Mouse (Mus musculus) kidney, embryonic 14.5 days (tissue): ENCODE measurements at regions not wholly inside any gene's neighbourhood (a gene's known extent, or its start where the extent isn't known, plus 50 kb on each side); places are given as distances from the start of the nearest gene placed in this dataset.

Experiments
- ATAC-seq: fragments of 200-750 bp; cut with Nextera tagmentation; 2 replicates; pipeline ENCODE4 v1.8.0; 2017; ENCODE audit warnings: moderate number of reproducible peaks, mild to moderate bottlenecking, moderate TSS enrichment, moderate library complexity; ENCODE audit not compliant: low FRiP score, low TSS enrichment
- H3K27ac ChIP-seq: fragments of 300-500 bp; sonication (generic); 2 replicates; pipeline ENCODE4 v1.5.1; 2014; ENCODE audit warnings: low read depth, mild to moderate bottlenecking, low read length, moderate library complexity, mixed read lengths
- H3K27me3 ChIP-seq: fragments of 300-500 bp; sonication (generic); 2 replicates; pipeline ENCODE4 v1.6.1; 2014; ENCODE audit warnings: mild to moderate bottlenecking, low read length; ENCODE audit not compliant: control insufficient read depth, insufficient read depth
- H3K36me3 ChIP-seq: fragments of 300-500 bp; sonication (generic); 2 replicates; pipeline ENCODE4 v1.6.1; 2014; ENCODE audit warnings: low read length, mixed read lengths; ENCODE audit not compliant: control insufficient read depth, insufficient read depth
- H3K4me1 ChIP-seq: fragments of 300-500 bp; sonication (generic); 2 replicates; pipeline ENCODE4 v1.6.1; 2014; ENCODE audit warnings: low read length, mixed read lengths; ENCODE audit not compliant: control insufficient read depth, insufficient read depth
- H3K4me2 ChIP-seq: fragments of 300-500 bp; sonication (generic); replicated peaks from 2 replicates; pipeline ENCODE4 v1.6.1; 2014; ENCODE audit warnings: low read depth, mild to moderate bottlenecking, low read length
- H3K4me3 ChIP-seq: fragments of 300-500 bp; sonication (generic); 2 replicates; pipeline ENCODE4 v1.5.1; 2014; ENCODE audit warnings: mild to moderate bottlenecking, low read length
- H3K9ac ChIP-seq: fragments of 300-500 bp; sonication (generic); 2 replicates; pipeline ENCODE4 v1.6.1; 2014; ENCODE audit warnings: low read depth, mild to moderate bottlenecking, low read length, moderate library complexity
- H3K9me3 ChIP-seq: fragments of 300-500 bp; sonication (generic); 2 replicates; pipeline ENCODE4 v1.6.1; 2016; ENCODE audit warnings: low read length; ENCODE audit not compliant: control insufficient read depth
- WGBS: fragments of 180-500 bp; shearing (Covaris S2); extraction: QIAGEN DNeasy Blood & Tissue Kit; methylation state at CpG from one replicate; pipeline ENCODE4 v1.1.7; 2014; 5-methylcytosine and 5-hydroxymethylcytosine counted together

- no peak overlapping the region for H3K9ac ChIP-seq
- no peaks in the 10 kb centered on the region for H3K36me3 ChIP-seq
- H3K27ac ChIP-seq: no peak overlapping the region
- no peak for ATAC-seq
- 71% methylated on average over 2 of the region's 2 CpGs for WGBS
- H3K27me3 ChIP-seq: no peaks in the 10 kb centered on the region
- 0 out of 2 replicates have a peak, but pooled peaks cover 4% of the 10 kb centered on the region for H3K9me3 ChIP-seq
- no peak overlapping the region for H3K4me3 ChIP-seq
- no peak overlapping the region for H3K4me2 ChIP-seq
- 0 out of 2 replicates have a peak, but pooled peaks cover 6% of the 10 kb centered on the region for H3K4me1 ChIP-seq
Measured at GRCm38 (mm10) chr8:116203631-116204030, 301.1 kb upstream of the Dynlrb2 start.

GRCm38 (mm10) chr8:116200459-116200999 lies 304.2 kb upstream of the Dynlrb2 start:
- Histone ChIP-seq H3K4me2 (no peak overlapping the region), H3K9ac (no peak overlapping the region), H3K36me3 (no peaks in the 10 kb centered on the region), H3K9me3 (no peaks in the 10 kb centered on the region), H3K4me1 (0 out of 2 replicates have a peak, but pooled peaks cover 6% of the 10 kb centered on the region), H3K27ac (no peak overlapping the region), H3K27me3 (no peaks in the 10 kb centered on the region), H3K4me3 (no peak overlapping the region)
- 44% methylated on average over 11 of the region's 11 CpGs for WGBS
- ATAC-seq: no peak

- 0 out of 2 replicates have a peak, but pooled peaks cover 6% of the 10 kb centered on the region for H3K4me1 ChIP-seq
- H3K4me2 ChIP-seq: no peak overlapping the region
- no peak for ATAC-seq
- H3K27ac ChIP-seq: no peak overlapping the region
- no peaks in the 10 kb centered on the region for H3K27me3 ChIP-seq
- no peaks in the 10 kb centered on the region for H3K36me3 ChIP-seq
- 82% methylated on average over 9 of the region's 9 CpGs for WGBS
- H3K9me3 ChIP-seq: no peaks in the 10 kb centered on the region
- H3K9ac ChIP-seq: no peak overlapping the region
- no peak overlapping the region for H3K4me3 ChIP-seq
Measured at GRCm38 (mm10) chr8:116196623-116197184, 308.1 kb upstream of the Dynlrb2 start.

- 13% methylated on average over 3 of the region's 3 CpGs for WGBS
- ATAC-seq: no peak
Measured at GRCm38 (mm10) chr8:116192096-116192495, 312.7 kb upstream of the Dynlrb2 start.

GRCm38 (mm10) chr8:116185206-116185605 lies 319.6 kb upstream of the Dynlrb2 start:
- ATAC-seq: no peak
- H3K9me3 ChIP-seq: no peaks in the 10 kb centered on the region
- H3K27me3 ChIP-seq: no peaks in the 10 kb centered on the region
- no peak overlapping the region for H3K27ac ChIP-seq
- no peaks in the 10 kb centered on the region for H3K36me3 ChIP-seq
- H3K9ac ChIP-seq: no peak overlapping the region
- no peak overlapping the region for H3K4me2 ChIP-seq
- no peaks in the 10 kb centered on the region for H3K4me1 ChIP-seq
- WGBS: 73% methylated on average over 7 of the region's 7 CpGs
- no peak overlapping the region for H3K4me3 ChIP-seq

More at GRCm38 (mm10) chr8:116192096-116192495, 312.7 kb upstream of the Dynlrb2 start:
- Histone ChIP-seq H3K9me3 (no peaks in the 10 kb centered on the region), H3K4me1 (no peaks in the 10 kb centered on the region), H3K27ac (no peak overlapping the region), H3K9ac (no peak overlapping the region), H3K4me3 (no peak overlapping the region), H3K4me2 (no peak overlapping the region), H3K27me3 (no peaks in the 10 kb centered on the region), H3K36me3 (no peaks in the 10 kb centered on the region)

GRCm38 (mm10) chr8:116184241-116184640 lies 320.5 kb upstream of the Dynlrb2 start:
- WGBS: 74% methylated on average over 8 of the region's 8 CpGs
- no peaks in the 10 kb centered on the region for H3K36me3 ChIP-seq
- no peak overlapping the region for H3K27ac ChIP-seq
- ATAC-seq: no peak
- H3K9me3 ChIP-seq: no peaks in the 10 kb centered on the region
- H3K9ac ChIP-seq: no peak overlapping the region
- no peak overlapping the region for H3K4me3 ChIP-seq
- H3K27me3 ChIP-seq: no peaks in the 10 kb centered on the region
- H3K4me1 ChIP-seq: no peaks in the 10 kb centered on the region
- H3K4me2 ChIP-seq: no peak overlapping the region

- Histone ChIP-seq H3K36me3 (no peaks in the 10 kb centered on the region), H3K4me1 (no peaks in the 10 kb centered on the region), H3K27ac (no peak overlapping the region), H3K9me3 (no peaks in the 10 kb centered on the region), H3K4me3 (no peak overlapping the region), H3K4me2 (no peak overlapping the region), H3K27me3 (no peaks in the 10 kb centered on the region), H3K9ac (no peak overlapping the region)
- no peak for ATAC-seq
- 78% methylated on average over 2 of the region's 2 CpGs for WGBS
Measured at GRCm38 (mm10) chr8:116177946-116178345, 326.8 kb upstream of the Dynlrb2 start.

GRCm38 (mm10) chr8:116174891-116175290 lies 329.9 kb upstream of the Dynlrb2 start:
- Histone ChIP-seq H3K9ac (no peak overlapping the region), H3K9me3 (no peaks in the 10 kb centered on the region), H3K27ac (no peak overlapping the region), H3K27me3 (no peaks in the 10 kb centered on the region), H3K4me1 (no peaks in the 10 kb centered on the region), H3K36me3 (no peaks in the 10 kb centered on the region), H3K4me3 (no peak overlapping the region), H3K4me2 (no peak overlapping the region)
- 30% methylated on average over 3 of the region's 3 CpGs for WGBS
- 0 out of 2 replicates have a peak, but pooled peaks have one; percentile 32 for ATAC-seq

- WGBS: 45% methylated on average over 1 of the region's 1 CpGs
- Histone ChIP-seq H3K9me3 (no peaks in the 10 kb centered on the region), H3K4me2 (no peak overlapping the region), H3K27ac (no peak overlapping the region), H3K9ac (no peak overlapping the region), H3K4me1 (no peaks in the 10 kb centered on the region), H3K27me3 (no peaks in the 10 kb centered on the region), H3K36me3 (no peaks in the 10 kb centered on the region), H3K4me3 (no peak overlapping the region)
- ATAC-seq: no peak
Measured at GRCm38 (mm10) chr8:116173961-116174360, 330.8 kb upstream of the Dynlrb2 start.
